Mouse (Mus musculus) spleen, postnatal 10 days (tissue): Measurements from ENCODE around the gene Ipcef1.

Experiments used
- DNase-seq, 2 experiments: peaks; one replicate each; pipeline ENCODE4 v3.0.0; 2021 to 2022; ENCODE audit warnings: low spot score in 2 of 2

The Ipcef1 gene

DNA sequence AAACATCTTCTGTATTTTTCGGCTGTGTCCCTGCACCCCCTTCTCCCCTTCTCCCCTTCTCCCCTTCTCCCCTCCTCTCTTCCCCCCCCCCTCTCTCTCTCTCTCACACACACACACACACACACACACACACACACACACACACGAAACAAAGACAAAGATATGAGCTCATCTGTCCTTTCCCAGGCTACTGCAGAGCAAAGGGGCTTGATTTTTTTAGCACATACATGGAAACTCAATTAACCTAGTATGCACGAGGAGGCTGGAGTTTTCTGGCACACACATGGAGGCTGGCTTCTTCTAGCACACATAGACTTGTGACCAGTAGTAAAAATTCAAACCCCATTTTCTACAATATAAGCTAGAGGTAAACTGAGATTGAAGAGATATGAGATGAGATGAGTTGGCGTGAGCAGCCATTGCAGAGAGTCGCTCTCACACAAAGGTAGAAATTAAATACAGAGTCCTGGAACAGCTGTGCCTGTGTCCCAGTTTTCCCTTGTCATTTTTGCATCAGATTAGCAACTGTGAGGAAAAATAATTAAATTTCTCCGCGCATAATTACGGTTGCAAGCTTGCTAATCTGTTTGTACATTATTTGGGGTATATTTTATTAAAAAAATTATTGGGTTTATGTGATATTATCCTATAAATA, 84.6 kb downstream of the Ipcef1 start:
- no peak for DNase-seq

DNA sequence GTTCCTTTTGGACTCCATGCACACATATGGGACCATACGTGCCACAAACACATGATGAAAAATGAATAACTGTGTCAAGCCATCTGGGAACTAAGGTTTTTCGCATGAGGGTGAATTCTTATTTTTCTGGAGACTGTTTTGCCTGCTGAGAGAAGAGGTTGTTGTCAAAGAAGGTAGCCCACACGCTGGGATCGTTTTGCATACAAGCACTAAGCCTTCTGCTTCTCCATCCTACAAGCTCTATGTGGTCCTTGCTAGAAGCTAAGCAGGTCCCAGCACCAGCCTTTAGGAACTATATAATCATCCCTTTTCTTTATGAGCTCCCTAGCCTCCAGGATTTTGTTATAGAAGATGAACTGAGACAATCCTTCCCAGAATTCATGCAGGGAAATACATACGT, 93.5 kb downstream of the Ipcef1 start:
- DNase-seq: no peak

DNA sequence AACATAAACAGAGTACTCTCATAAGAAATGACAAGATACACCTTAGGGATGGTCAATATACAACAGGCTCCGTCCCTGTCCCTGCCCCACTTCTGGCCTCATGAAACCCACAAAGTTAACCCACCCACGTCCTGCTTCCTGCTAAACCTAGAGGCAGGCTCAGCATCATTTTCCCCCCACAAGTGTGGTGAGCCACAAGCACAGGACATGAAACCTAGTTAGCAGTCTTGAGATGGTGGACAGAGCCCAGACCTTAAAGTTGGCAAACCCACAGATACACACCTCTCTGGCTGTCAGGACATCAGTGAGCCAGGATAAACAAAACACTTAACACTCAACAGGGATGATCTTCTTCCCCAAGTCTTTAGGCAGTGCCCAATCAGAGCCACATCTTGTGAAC, 95.9 kb downstream of the Ipcef1 start:
- no peak for DNase-seq

DNA sequence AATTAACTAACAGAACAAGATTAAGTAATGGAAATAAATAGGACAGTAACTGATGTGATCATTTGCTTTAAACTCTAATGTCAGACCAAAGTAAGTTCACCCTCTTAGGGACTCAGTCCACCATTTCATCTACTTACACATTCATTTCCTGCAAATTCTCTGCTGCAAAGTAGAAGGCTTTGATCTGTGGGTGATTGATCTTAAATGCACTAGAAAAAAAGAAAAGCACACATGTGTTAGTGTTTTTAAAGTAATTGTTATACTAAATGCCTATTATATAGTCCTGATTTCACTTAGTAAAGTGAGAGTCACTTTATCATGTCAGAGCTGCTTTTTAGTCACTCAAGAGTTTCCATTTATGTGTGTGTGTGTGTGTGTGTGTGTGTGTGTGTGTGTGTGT, 97.7 kb downstream of the Ipcef1 start:
- no peak for DNase-seq

DNA sequence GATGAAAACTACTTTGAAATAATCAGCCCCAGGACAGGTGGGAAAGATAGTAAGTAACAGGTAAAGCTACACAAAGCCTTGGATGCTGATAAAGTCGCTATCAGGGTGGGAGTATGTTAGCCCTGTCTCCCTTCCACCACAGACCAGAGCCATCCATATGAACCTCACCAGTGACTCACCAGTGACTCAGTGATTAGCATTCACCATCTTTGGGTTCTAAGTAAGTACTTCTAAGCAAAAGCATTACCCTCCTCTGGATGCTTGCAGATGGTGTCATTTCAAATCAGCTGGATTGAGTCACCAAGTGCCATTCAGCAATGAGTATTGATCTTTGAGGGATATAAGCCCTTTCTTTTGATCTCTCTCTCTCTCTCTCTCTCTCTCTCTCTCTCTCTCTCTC, 99.2 kb downstream of the Ipcef1 start:
- DNase-seq: no peak

DNA sequence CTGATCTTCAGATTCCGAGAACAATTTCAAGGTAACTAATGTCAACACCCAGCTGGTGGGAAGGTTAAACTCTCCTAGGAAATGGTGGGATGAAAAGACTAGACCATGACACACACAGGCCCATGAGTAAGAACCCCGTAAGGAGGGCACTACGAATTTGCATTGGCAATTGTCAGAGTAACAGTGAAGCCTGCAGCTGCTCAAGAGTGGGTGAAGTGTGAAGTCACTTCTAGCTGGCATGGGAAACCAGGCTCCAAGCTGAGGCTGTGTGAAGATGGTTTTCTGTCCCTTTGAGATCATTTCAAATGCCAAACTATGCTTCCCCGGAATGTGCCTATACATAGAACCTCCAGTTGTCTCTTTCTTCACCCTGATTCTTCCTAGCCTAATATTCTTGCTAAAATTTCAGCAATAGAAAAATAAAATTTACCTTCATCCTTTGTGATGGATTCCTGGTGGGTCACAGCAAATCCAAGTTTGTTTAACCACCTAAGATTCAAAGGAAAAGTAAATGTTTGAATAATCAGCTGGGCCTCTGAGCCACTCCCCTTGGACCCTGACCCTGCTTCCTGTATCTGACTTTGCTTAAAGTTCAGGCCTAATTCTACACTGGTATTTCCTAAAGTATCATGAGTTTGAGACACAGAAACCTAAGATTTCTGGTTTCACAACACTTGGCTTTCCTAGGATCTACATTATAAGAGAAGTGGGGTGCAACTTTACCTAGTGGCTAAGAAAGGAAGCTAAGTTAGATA, 115.4 kb downstream of the Ipcef1 start:
- DNase-seq: no peak

DNA sequence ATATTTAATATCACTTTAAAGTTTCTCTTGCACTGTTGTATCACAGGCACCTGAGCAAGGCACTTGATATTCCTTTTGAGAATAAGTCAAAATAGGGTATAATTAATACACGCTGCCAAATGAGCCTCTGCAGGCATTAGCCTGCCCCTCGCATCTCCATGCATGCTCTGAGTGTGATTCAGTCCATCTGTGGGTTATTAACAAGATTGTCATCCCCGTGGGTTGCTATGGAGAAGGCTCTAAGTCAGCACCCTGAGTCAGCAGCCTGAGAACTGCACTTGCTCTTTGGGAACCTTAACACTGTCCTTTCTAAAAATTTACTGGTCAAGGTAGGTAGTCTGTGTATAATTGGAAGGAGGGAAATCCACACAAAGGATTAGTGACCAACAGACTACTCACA, 117.5 kb downstream of the Ipcef1 start:
- DNase-seq: no peak

DNA sequence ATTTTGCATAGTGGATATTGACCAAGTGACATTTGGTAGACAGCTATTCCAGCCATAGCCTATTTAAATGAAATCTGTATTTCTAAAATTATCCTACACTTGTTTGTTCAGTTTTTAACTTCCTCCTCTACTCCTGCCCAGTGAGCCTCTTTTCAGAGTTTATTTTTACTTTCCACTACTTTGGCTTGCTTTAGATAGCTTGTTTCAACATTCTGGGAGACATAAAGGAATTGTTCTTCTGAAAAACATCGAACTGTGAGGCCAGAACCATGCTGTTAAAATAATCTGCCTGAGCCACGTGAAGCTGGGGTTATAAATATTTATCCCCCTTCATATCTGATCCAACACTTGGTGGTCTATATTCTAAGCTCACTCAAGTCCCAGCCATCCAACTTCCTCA, 121.4 kb downstream of the Ipcef1 start:
- DNase-seq: no peak

DNA sequence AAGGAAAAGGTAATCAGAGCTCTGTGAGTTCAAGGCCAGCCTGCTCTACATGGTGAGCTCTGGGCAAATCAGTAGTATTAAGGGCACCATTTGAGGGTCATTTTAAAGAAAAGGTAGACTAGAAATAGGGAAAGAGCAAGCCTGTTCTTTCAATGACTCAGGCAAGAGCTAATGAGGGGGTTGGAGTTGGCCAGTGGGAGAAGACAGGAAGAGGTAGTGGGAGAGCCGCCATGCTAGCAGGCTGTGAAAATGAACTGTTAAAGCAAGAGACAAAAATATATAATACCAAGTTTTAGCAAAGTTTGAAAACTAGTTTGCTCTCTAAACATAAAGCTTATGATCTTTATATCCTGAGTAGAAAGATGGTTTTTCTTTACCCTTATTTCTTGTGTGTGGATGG, 121.9 kb downstream of the Ipcef1 start:
- DNase-seq: no peak

DNA sequence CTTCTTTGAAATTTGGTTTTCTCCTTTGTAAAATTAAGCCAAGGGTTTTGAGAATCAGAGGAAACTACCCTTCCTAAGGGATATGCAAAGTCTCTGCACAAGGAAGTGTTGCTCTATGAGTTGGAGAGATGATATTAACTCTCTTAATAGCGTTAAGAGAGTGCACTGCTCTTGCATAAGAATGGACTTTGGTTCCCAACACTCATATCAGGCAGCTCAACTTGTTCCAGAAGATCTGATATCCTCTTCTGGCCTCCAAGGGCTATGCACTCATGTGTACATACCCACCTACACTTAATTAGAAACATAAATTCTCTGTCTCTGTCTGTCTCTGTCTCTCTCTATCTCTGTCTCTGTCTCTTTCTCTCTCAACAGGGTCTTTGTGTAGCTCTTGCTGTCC, 123.4 kb downstream of the Ipcef1 start:
- no peak for DNase-seq

DNA sequence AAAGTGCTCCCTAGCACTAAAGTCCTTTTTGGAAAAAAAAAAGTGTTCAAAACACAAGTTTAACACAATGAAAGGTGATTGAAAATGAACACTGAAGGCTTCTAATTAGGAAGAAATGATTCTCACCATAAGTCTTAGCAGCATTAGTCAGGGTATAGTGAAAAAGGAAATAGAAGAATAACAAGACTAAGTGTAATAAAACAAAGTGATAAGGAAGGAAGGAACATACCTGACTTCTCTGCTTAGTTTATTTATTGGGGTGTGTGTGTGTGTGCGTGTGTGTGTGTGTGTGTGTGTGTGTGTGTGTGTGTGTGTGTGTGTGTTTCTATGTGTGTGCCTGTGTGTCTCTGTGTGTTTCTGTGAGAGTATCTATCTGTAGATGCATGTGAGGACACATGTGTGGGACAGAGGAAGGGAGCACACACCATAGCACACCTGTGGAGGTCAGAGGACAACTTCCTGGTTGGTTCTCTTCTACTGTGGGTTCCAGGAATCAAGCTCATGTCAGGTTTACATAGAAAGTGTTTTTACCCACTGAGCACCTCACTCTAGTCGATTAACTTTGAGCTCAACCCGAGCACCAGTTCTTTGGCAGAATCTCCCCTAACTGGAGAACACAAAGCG, 124.6 kb downstream of the Ipcef1 start:
- DNase-seq: no peak

DNA sequence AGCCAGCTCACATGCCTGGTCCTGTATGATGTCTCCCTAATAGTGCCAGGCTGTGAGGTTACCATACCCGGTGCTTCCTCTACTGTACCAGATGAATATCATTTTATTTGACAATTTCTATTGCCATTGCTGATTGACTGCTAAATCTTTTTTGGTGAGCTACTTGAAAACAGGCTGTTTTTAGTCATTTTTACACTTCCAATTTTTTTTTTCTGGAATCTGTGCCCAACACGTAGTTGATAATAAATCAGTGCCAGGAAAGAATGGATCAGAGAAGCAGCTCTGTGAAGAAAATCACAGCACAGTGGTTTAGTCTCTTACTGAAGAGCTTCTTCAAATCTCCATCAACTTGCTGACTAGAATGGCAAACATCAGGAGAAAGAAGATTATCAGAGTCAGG, 125.6 kb downstream of the Ipcef1 start:
- no peak for DNase-seq

DNA sequence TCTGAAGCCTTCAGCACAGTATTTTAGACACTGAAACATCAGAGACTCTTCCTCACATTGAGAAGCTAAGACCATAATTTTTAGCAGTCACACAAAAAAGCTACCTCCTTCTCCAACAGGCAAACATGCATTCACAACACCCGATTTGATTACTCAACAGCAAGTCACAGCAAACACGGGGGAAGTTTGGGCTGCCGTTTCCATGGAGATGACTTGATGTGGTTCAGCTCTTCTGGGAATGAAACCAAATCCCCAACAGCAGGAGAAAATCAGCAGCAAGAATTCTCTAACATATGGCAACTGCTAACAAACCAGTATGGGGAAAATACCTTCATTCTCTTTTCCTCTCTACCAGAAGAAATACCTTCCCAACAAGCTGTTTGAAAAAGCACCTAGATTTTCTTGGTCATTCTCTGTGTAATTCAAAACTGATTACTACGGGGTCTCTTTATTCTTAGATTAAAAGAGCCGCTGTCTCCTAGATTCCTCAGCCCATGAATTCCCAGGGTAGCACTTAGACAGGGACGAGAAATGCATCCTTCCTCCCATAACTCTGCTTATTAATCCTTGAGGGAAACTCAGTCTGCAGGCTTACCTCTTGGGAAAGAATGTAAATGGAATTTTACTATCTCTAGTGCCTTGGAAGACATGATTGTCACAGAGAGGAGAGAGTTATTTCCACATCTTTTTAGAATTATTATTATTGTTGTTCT, 135.6 kb downstream of the Ipcef1 start:
- no peak for DNase-seq

DNA sequence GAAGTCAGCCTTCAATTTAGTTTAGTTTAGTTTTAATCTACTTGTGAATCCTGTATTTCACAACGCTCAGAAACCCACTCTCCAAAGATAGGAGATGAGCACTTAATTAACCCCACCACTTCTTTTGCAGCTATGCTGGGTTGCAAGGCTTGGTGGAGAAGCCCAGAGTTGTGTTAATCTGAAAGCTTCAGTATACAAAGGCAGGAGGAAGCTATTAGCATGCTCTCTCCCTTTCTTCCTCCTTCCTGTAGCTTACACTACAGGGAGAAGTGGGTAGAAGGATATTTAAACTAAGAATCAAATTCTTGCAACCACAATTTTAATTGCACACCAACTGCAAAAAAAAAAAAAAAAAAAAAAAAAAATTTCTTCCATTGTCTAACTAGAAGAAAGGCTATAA, 136.3 kb downstream of the Ipcef1 start:
- no peak for DNase-seq

DNA sequence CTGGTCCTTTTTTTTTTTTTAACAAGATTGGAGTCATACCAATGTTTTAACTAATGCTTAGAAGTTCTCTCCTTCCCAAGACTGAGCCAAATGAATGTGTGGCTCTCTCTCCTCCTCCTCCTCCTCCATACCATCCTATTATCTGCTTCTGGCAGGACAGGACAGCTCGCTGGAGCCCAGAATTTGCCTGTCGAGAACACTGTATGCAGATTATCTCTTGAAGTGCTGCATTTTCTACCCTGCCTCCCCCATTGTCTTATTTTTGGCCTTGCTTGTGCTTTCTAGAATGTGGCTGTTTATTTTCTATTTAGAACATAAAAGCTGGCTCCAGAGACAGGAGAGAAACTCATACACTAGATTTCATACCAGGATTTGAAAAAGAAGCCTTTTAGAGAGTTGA, 142.5 kb downstream of the Ipcef1 start:
- DNase-seq: no peak

DNA sequence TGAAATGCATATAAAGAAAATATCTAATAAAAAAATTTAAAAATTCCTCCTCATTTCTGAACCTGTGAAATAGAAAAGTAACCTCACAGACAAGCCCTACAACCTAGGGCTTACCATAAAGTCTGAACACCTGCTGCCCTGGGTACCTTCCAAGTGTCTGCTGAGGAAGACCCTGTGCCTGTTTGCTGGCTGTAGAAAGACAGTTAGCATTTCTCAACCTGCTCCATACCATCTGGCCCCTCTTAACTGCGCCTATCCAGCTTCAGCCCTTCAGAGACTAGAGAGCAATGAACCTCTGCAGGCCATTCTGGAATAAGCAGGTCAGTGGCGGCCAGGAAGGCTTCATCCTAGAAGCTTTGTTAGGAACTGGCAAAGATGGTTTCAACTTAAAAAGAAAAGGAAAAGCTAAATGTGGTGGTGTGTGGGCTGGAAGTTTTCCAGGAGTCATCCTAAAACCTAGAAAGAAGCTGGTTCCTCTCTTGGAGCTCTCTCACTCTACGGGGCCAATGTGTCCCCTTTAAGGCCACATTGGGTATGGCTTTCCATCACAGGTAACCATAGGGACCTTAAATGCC, 150.4 kb downstream of the Ipcef1 start:
- DNase-seq: no peak

DNA sequence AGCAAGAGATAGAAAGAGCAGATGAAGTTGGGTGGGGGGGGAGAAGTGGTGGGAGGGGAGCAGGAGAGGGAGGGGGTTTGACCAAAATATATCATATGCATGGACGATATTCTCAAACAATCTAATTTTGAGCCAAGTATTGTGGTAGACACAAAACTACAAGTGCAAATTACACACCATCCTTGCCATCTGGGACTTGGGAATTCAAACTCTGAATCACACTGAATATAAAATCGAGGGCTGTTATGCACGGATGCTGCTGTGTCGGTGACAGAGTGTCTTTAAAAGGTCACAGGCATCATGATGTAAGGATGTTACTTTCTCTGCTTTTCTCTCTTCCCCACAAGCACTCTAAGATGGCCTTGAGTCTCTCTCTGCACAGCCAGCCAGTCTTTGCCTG, 152.2 kb downstream of the Ipcef1 start:
- no peak for DNase-seq

DNA sequence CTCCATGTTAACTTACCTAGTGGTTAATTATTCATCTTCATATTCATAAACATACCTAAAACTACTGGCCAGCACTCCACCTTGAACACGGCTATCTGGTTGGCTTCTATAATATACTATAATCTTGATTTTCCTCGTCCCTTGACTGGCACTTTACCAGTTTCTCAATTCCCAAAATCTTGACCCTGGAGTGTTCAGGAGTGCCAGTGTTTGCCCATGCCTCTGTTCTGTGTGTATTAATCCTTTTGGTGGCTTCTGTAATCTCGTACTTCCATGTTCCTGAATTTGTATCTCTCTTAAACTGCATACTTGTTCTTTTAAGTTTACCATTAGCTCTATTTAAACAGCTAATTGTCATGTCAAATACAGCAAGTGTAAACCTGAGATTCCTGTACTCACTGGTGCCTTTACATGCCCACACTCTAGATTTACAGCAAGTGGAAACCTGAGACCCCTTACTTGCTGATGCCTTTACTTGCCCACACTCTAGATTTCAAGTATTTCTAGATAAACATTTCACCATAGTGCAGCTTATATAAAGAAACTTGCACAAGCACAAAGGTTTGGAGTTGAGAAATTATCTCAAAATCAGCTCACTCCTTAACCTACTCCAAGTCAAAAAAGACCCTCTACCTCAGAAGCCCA, 155.5 kb downstream of the Ipcef1 start:
- no peak for DNase-seq

DNA sequence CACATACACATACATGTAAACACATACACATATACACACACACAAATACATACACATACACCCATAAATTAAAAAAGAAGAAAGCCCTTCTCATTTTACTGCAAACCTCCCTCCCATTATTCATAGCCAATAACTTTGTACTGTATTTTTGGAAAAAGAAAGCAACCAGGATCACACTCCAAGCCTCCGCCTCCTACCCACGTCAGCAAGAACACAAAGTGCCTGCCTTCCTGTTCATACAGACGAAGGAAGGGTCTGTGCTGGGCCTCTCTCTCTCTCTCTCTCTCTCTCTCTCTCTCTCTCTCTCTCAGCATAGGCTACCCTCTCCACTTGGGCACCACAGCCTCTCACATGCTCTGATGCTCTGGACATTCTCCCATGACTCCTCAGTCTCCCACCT, 156.5 kb downstream of the Ipcef1 start:
- no peak for DNase-seq

DNA sequence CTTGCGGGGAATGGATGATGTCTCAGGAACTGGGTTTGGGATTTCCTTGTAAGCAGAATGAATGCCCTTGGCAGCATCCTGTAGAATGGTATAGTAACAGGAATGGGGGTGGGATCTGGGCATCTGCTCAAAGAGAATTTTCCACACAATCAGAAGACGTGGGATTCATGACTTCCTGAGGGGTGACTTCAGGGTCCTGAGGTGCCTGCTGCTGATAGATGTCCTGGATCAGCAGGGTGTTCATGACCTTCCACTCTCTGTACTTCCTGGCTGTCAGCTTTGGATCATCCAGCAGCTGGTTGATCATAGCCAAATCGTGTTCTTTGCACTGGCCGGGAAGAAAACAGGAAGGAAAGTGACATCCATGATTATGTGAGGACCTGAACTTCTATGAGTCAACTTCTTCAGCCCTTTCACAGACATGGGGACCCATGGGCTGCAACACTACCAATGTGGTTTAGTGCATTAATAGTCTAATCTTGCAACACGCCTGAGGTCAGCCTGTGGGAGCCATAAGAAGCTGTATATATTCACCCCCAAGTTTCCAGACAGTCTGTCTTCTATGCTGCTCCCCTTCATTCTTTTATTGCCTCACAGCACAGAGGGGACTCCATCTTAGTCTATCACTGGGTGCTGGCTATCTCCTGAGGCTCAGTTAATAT, 161.8 kb downstream of the Ipcef1 start:
- DNase-seq: no peak

DNA sequence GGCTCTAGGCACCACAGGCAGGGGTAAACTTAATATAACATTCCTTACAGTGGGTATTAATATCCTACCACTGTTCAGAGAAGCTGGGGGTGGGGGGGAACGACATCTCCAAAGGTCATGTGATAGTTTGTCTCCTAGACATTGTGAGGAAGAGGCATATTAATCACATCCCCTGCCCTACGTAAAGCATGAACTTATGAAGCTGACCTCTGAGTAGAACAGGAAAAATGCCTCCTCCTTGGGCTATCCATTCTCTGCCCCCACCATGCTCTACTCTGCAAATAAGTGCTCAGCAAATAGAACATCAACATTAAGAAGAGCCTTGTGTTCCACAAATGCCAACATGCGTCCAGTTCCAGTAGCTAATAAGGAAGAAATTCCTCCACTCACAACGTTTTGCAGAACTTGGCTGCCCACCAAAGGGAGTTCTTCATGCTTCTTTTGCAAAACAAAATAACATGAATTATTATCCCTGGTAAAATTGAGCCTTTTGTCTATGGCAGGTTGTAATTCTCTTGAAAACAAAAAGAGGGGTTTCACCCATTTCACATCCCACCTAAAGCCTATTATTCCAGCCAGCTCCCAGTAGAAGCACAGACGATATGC, 162.5 kb downstream of the Ipcef1 start:
- DNase-seq: no peak
